In the genomic region with DNA sequence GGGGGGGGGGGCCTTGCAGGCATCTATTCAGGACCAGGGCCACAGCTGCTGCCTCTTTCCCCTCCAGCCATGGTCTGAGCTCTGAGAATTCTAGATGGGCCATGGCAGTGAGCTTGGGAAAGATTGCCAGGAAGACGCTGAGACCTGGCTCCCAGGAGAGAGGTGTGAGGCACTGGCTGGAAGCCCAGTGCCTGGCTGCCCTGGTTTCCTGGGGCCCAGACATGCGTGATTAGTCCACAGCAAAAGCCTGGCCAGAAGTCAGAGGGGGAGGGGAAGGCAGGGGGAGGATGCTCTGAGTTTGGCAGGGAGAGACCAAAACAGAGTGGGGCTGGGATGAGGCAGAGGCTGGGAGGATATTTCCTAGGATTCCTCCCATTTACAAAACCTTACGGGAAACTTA, we compare ENCODE assay signal across 9 mouse cellular contexts. TPM values are rescaled to one million over a fixed set of nuclear protein-coding genes. Genes with fewer than 3 reads are reported as not detected.
DNase-seq lines count a peak whose midpoint lies in the region; ATAC-seq lines count a peak whose summit lies in the region.
"Had no signal": no experiment of that assay in that cellular context is flagged by ENCODE, and none has a peak within 500 bp of the region (broad histone marks: within the 10 kb centered on the region; RNA-seq: fewer than 3 reads in every experiment).

No protein-coding gene starts in this region.

- no peak overlapping the region for H3K4me3 ChIP-seq in midbrain, embryonic 10.5 days
- no peak overlapping the region for H3K4me3 ChIP-seq in midbrain, embryonic 11.5 days (ENCODE audit: low read depth, low read length)
- no peak overlapping the region for H3K4me3 ChIP-seq in heart, embryonic 14.5 days (ENCODE audit: control insufficient read depth in 1 of 2, insufficient read depth in 1 of 2, low read depth in 1 of 2, low read length in 2 of 2)

- H3K9ac ChIP-seq in midbrain, embryonic 11.5 days (ENCODE audit: low read length) = no peak overlapping the region
- no peak overlapping the region for H3K9ac ChIP-seq in heart, embryonic 14.5 days (ENCODE audit: low read length)

- H3K36me3 ChIP-seq in midbrain, embryonic 10.5 days = peaks cover 6% of the 10 kb centered on the region; the same call in 1 of the 2 replicates
- H3K36me3 ChIP-seq in midbrain, embryonic 11.5 days (ENCODE audit: control insufficient read depth, insufficient read depth, low read length) = no peaks in the 10 kb centered on the region
- H3K36me3 ChIP-seq in heart, embryonic 14.5 days (ENCODE audit: control insufficient read depth, insufficient read depth, low read length) = no peaks in the 10 kb centered on the region
- H3K36me3 ChIP-seq: G1E had no signal

- no peak overlapping the region for H3K4me2 ChIP-seq in midbrain, embryonic 11.5 days
- peak overlapping the region; percentile 8; the same call in 1 of the 2 replicates for H3K4me2 ChIP-seq in heart, embryonic 14.5 days (ENCODE audit: low read length)

- 50% methylated on average over 3 of the region's 3 CpGs for WGBS in midbrain, embryonic 10.5 days
- WGBS in midbrain, embryonic 11.5 days = 43% methylated on average over 3 of the region's 3 CpGs
- WGBS in heart, embryonic 14.5 days = 26% methylated on average over 3 of the region's 3 CpGs

- H3K27me3 ChIP-seq in midbrain, embryonic 10.5 days (ENCODE audit: low read depth, poor library complexity, severe bottlenecking) = peaks cover 8% of the 10 kb centered on the region
- no peaks in the 10 kb centered on the region for H3K27me3 ChIP-seq in midbrain, embryonic 11.5 days (ENCODE audit: control insufficient read depth, insufficient read depth, low read length)
- no peaks in the 10 kb centered on the region; the same call in 1 of the 2 replicates for H3K27me3 ChIP-seq in heart, embryonic 14.5 days (ENCODE audit: control insufficient read depth, insufficient read depth, low read length)

- peak overlapping the region; percentile 42 for H3K27ac ChIP-seq in midbrain, embryonic 10.5 days (replicated peaks)
- no peak overlapping the region for H3K27ac ChIP-seq in midbrain, embryonic 11.5 days (ENCODE audit: low read depth, low read length)
- peak overlapping the region in 1 of 2 experiments; percentile 72; a peak in 3 of 4 replicates for H3K27ac ChIP-seq in heart, embryonic 14.5 days (replicated peaks in 1 of 2; ENCODE audit: control insufficient read depth in 1 of 2, insufficient read depth in 1 of 2, low read depth in 2 of 2, low read length in 2 of 2)

- ATAC-seq in midbrain, embryonic 11.5 days (ENCODE audit: low FRiP score) = no peak
- ATAC-seq in heart, embryonic 14.5 days (ENCODE audit: insufficient number of reproducible peaks, insufficient read depth, low FRiP score, low read depth) = no peak
- no peak for ATAC-seq in megakaryocyte progenitor cell, adult 5-6 weeks (replicated peaks; ENCODE audit: poor library complexity)

- peaks cover 70% of the 10 kb centered on the region for H3K4me1 ChIP-seq in midbrain, embryonic 10.5 days
- peaks cover 22% of the 10 kb centered on the region for H3K4me1 ChIP-seq in midbrain, embryonic 11.5 days (ENCODE audit: control insufficient read depth, insufficient read depth, low read length)
- peaks cover 25 to 57% of the 10 kb centered on the region in 2 experiments for H3K4me1 ChIP-seq in heart, embryonic 14.5 days (ENCODE audit: control insufficient read depth in 2 of 2, insufficient read depth in 2 of 2, low read length in 2 of 2)

- no peaks in the 10 kb centered on the region for H3K9me3 ChIP-seq in midbrain, embryonic 10.5 days (replicated peaks)
- H3K9me3 ChIP-seq in midbrain, embryonic 11.5 days (ENCODE audit: control insufficient read depth, low read length) = no peaks in the 10 kb centered on the region
- no peaks in the 10 kb centered on the region for H3K9me3 ChIP-seq in heart, embryonic 14.5 days (ENCODE audit: control insufficient read depth, low read length)
- H3K9me3 ChIP-seq: G1E had no signal

- no peak for DNase-seq in midbrain, embryonic 10.5 days (ENCODE audit: low spot score)
- DNase-seq in midbrain, embryonic 11.5 days (ENCODE audit: low spot score, missing footprints) = no peak
- DNase-seq in cerebellum, postnatal 4 days (ENCODE audit: low spot score in 2 of 2) = peak; percentile 56 to 88
- peak; percentile 84 for DNase-seq in kidney, postnatal 14 days
- DNase-seq in lung, postnatal 36 days = peak; percentile 39
- DNase-seq in spleen, postnatal 36 days (ENCODE audit: low spot score in 2 of 2) = no peak

RNA-seq across cellular contexts. Expression of a gene that starts 3.9 kb away (rescaled TPM):
- polyA plus RNA-seq in midbrain, embryonic 10.5 days (2016; fragmentation: Nextera tagmentation; extraction: Ambion mirVana) = 9.4 and 12.0 TPM in 2 replicates
- 12.8 and 13.0 TPM in 2 replicates for polyA plus RNA-seq in midbrain, embryonic 11.5 days (2014; fragmentation: Nextera tagmentation; extraction: Ambion mirVana)
- polyA plus RNA-seq in heart, embryonic 14.5 days (2014; fragmentation: Nextera tagmentation; extraction: Ambion mirVana) = 11.4 and 12.7 TPM in 2 replicates
- 0.77 and 1.1 TPM in 2 replicates for total RNA-seq in megakaryocyte progenitor cell, adult 5-6 weeks (2015)
- total RNA-seq in megakaryocyte progenitor cell, adult 5-6 weeks (2017) = 1.2 and 1.4 TPM in 2 replicates

RNA-seq across cellular contexts. Expression of a gene that starts 43.8 kb away (rescaled TPM):
- polyA plus RNA-seq in midbrain, embryonic 10.5 days (2016; fragmentation: Nextera tagmentation; extraction: Ambion mirVana) = 26.2 and 29.7 TPM in 2 replicates
- 13.9 and 15.8 TPM in 2 replicates for polyA plus RNA-seq in midbrain, embryonic 11.5 days (2014; fragmentation: Nextera tagmentation; extraction: Ambion mirVana)
- polyA plus RNA-seq in heart, embryonic 14.5 days (2014; fragmentation: Nextera tagmentation; extraction: Ambion mirVana) = 6.3 and 7.1 TPM in 2 replicates
- 157 and 167 TPM in 2 replicates for total RNA-seq in megakaryocyte progenitor cell, adult 5-6 weeks (2015)
- total RNA-seq in megakaryocyte progenitor cell, adult 5-6 weeks (2017) = 173 and 176 TPM in 2 replicates

RNA-seq across cellular contexts. Expression of a gene that starts 51.9 kb away (rescaled TPM):
- 24.2 and 31.5 TPM in 2 replicates for polyA plus RNA-seq in midbrain, embryonic 10.5 days (2016; fragmentation: Nextera tagmentation; extraction: Ambion mirVana)
- 21.9 TPM in 2 replicates for polyA plus RNA-seq in midbrain, embryonic 11.5 days (2014; fragmentation: Nextera tagmentation; extraction: Ambion mirVana)
- polyA plus RNA-seq in heart, embryonic 14.5 days (2014; fragmentation: Nextera tagmentation; extraction: Ambion mirVana) = 127 and 144 TPM in 2 replicates
- not detected in 2 replicates for total RNA-seq in megakaryocyte progenitor cell, adult 5-6 weeks (2015)
- total RNA-seq in megakaryocyte progenitor cell, adult 5-6 weeks (2017) = not detected in 2 replicates
- polyA plus RNA-seq: G1E had no signal

Comparison
In these comparisons a context has a peak if more than half of its experiments do, and no peak if none do; other contexts are left out.
1. DNase-seq: peak in cerebellum, postnatal 4 days (2 of 2), kidney, postnatal 14 days (single experiment) and lung, postnatal 36 days (single experiment); none in midbrain, embryonic 10.5 days (single experiment), midbrain, embryonic 11.5 days (single experiment) and spleen, postnatal 36 days (0 of 2).